Mouse (Mus musculus): ENCODE data around the gene Setd1b. TPM values are rescaled to one million over a fixed set of nuclear protein-coding genes. Genes with fewer than 3 reads are reported as not detected.

Gene Setd1b
- polyA plus RNA-seq, 1 experiment from 2014 or later, result 13.0 TPM

- Histone ChIP-seq H3K9ac (no peak overlapping the region), H3K9me3 (no peaks in the 10 kb centered on the region), H3K36me3 (peaks cover 85% of the 10 kb centered on the region), H3K4me3 (no peak overlapping the region), H3K4me1 (0 out of 2 replicates have a peak, but pooled peaks cover 3% of the 10 kb centered on the region), H3K4me2 (replicated peaks) (no peak overlapping the region), H3K27ac (no peak overlapping the region), H3K27me3 (replicated peaks) (no peaks in the 10 kb centered on the region)
- 92% methylated on average over 4 of the region's 4 CpGs for WGBS
- ATAC-seq (ENCODE audit: low FRiP score, low read depth), result no peak
Measured at GRCm38 (mm10) chr5:123157972-123158371, 16.0 kb downstream of the Setd1b start.

GRCm38 (mm10) chr5:123159446-123159845 is 17.5 kb downstream of the Setd1b start:
- Histone ChIP-seq H3K36me3 (peaks cover 86% of the 10 kb centered on the region), H3K4me1 (no peaks in the 10 kb centered on the region), H3K4me3 (no peak overlapping the region), H3K9me3 (no peaks in the 10 kb centered on the region), H3K9ac (no peak overlapping the region), H3K27ac (no peak overlapping the region), H3K4me2 (replicated peaks) (no peak overlapping the region), H3K27me3 (replicated peaks) (no peaks in the 10 kb centered on the region)
- no peak for ATAC-seq (ENCODE audit: low FRiP score, low read depth)
- 93% methylated on average over 4 of the region's 4 CpGs for WGBS

- Histone ChIP-seq H3K4me2 (replicated peaks) (no peak overlapping the region), H3K27ac (no peak overlapping the region), H3K9ac (no peak overlapping the region), H3K4me1 (no peaks in the 10 kb centered on the region), H3K36me3 (peaks cover 85% of the 10 kb centered on the region), H3K27me3 (replicated peaks) (no peaks in the 10 kb centered on the region), H3K9me3 (no peaks in the 10 kb centered on the region), H3K4me3 (no peak overlapping the region)
- 97% methylated on average over 15 of the region's 15 CpGs for WGBS
- no peak for ATAC-seq (ENCODE audit: low FRiP score, low read depth)
Measured at GRCm38 (mm10) chr5:123159866-123160265, 17.9 kb downstream of the Setd1b start.

- H3K9ac ChIP-seq, result no peak overlapping the region
- WGBS, result 94% methylated on average over 14 of the region's 15 CpGs
- H3K4me3 ChIP-seq, result no peak overlapping the region
- H3K27ac ChIP-seq, result no peak overlapping the region
- peaks cover 83% of the 10 kb centered on the region for H3K36me3 ChIP-seq
- no peak overlapping the region for H3K4me2 ChIP-seq (replicated peaks)
- no peak for ATAC-seq (ENCODE audit: low FRiP score, low read depth)
- H3K9me3 ChIP-seq, result no peaks in the 10 kb centered on the region
- H3K27me3 ChIP-seq (replicated peaks), result no peaks in the 10 kb centered on the region
- H3K4me1 ChIP-seq, result no peaks in the 10 kb centered on the region
Measured at GRCm38 (mm10) chr5:123160341-123160740, 18.3 kb downstream of the Setd1b start.

GRCm38 (mm10) chr5:123162942-123163341 is 20.9 kb downstream of the Setd1b start:
- Histone ChIP-seq H3K9me3 (no peaks in the 10 kb centered on the region), H3K27ac (no peak overlapping the region), H3K4me1 (no peaks in the 10 kb centered on the region), H3K4me3 (no peak overlapping the region), H3K27me3 (replicated peaks) (no peaks in the 10 kb centered on the region), H3K9ac (no peak overlapping the region), H3K36me3 (peaks cover 83% of the 10 kb centered on the region), H3K4me2 (replicated peaks) (no peak overlapping the region)
- no peak for ATAC-seq (ENCODE audit: low FRiP score, low read depth)
- 86% methylated on average over 9 of the region's 9 CpGs for WGBS

GRCm38 (mm10) chr5:123166437-123166836 is 24.4 kb downstream of the Setd1b start:
- Histone ChIP-seq H3K27me3 (replicated peaks) (no peaks in the 10 kb centered on the region), H3K9ac (no peak overlapping the region), H3K4me1 (no peaks in the 10 kb centered on the region), H3K4me2 (replicated peaks) (no peak overlapping the region), H3K27ac (no peak overlapping the region), H3K9me3 (no peaks in the 10 kb centered on the region), H3K36me3 (peaks cover 48% of the 10 kb centered on the region), H3K4me3 (no peak overlapping the region)
- ATAC-seq (ENCODE audit: low FRiP score, low read depth), result no peak
- WGBS, result 92% methylated on average over 10 of the region's 10 CpGs

GRCm38 (mm10) chr5:123167591-123167990 is 25.6 kb downstream of the Setd1b start:
- no peak overlapping the region for H3K27ac ChIP-seq
- peaks cover 6% of the 10 kb centered on the region for H3K4me1 ChIP-seq
- H3K9ac ChIP-seq, result no peak overlapping the region
- peaks cover 37% of the 10 kb centered on the region for H3K36me3 ChIP-seq
- 82% methylated on average over 5 of the region's 5 CpGs for WGBS
- H3K4me2 ChIP-seq (replicated peaks), result no peak overlapping the region
- no peak for ATAC-seq (ENCODE audit: low FRiP score, low read depth)
- H3K9me3 ChIP-seq, result no peaks in the 10 kb centered on the region
- H3K27me3 ChIP-seq (replicated peaks), result no peaks in the 10 kb centered on the region
- H3K4me3 ChIP-seq, result no peak overlapping the region

- Histone ChIP-seq H3K27me3 (replicated peaks) (no peaks in the 10 kb centered on the region), H3K27ac (no peak within 1 kb of the TSS), H3K36me3 (peaks cover 20% of the 10 kb centered on the region), H3K4me1 (peaks cover 6% of the 10 kb centered on the region), H3K4me2 (replicated peaks) (no peak within 1 kb of the TSS), H3K9ac (no peak within 1 kb of the TSS), H3K9me3 (no peaks in the 10 kb centered on the region), H3K4me3 (no peak within 1 kb of the TSS)
- no peak for ATAC-seq (ENCODE audit: low FRiP score, low read depth)
- 86% methylated on average over 5 of the region's 5 CpGs for WGBS
Measured at GRCm38 (mm10) chr5:123169284-123169683, 27.3 kb downstream of the Setd1b start, which contains the start of gene Psmd9. Gene Psmd9, plus strand, starts transcription at chr5:123169413.

- Histone ChIP-seq H3K36me3 (peaks cover 15% of the 10 kb centered on the region), H3K4me2 (replicated peaks) (no peak overlapping the region), H3K4me3 (no peak overlapping the region), H3K27me3 (replicated peaks) (no peaks in the 10 kb centered on the region), H3K9ac (no peak overlapping the region), H3K9me3 (no peaks in the 10 kb centered on the region), H3K27ac (no peak overlapping the region), H3K4me1 (peaks cover 6% of the 10 kb centered on the region)
- WGBS, result 81% methylated on average over 9 of the region's 9 CpGs
- no peak for ATAC-seq (ENCODE audit: low FRiP score, low read depth)
Measured at GRCm38 (mm10) chr5:123170365-123170764, 28.4 kb downstream of the Setd1b start.

GRCm38 (mm10) chr5:123171646-123172350 is 29.8 kb downstream of the Setd1b start:
- no peak overlapping the region for H3K9ac ChIP-seq
- H3K4me2 ChIP-seq (replicated peaks), result peak overlapping the region; percentile 46
- H3K27ac ChIP-seq, result no peak overlapping the region
- WGBS, result 15% methylated on average over 22 of the region's 22 CpGs
- H3K27me3 ChIP-seq (replicated peaks), result no peaks in the 10 kb centered on the region
- peak; percentile 65; the same call in 1 of the 2 replicates for ATAC-seq (ENCODE audit: low FRiP score, low read depth)
- H3K9me3 ChIP-seq, result no peaks in the 10 kb centered on the region
- H3K4me3 ChIP-seq, result peak overlapping the region; percentile 21; the same call in 1 of the 2 replicates
- peaks cover 3% of the 10 kb centered on the region for H3K36me3 ChIP-seq
- H3K4me1 ChIP-seq, result peaks cover 6% of the 10 kb centered on the region

- H3K9ac ChIP-seq, result no peak overlapping the region
- ATAC-seq (ENCODE audit: low FRiP score, low read depth), result no peak
Measured at GRCm38 (mm10) chr5:123178792-123179191, 36.8 kb downstream of the Setd1b start.

GRCm38 (mm10) chr5:123180390-123180789 is 38.4 kb downstream of the Setd1b start:
- Histone ChIP-seq H3K9ac (no peak overlapping the region), H3K4me1 (no peaks in the 10 kb centered on the region), H3K4me3 (no peak overlapping the region), H3K4me2 (replicated peaks) (no peak overlapping the region), H3K36me3 (no peaks in the 10 kb centered on the region), H3K27me3 (replicated peaks) (no peaks in the 10 kb centered on the region), H3K27ac (no peak overlapping the region), H3K9me3 (no peaks in the 10 kb centered on the region)
- 93% methylated on average over 15 of the region's 15 CpGs for WGBS
- no peak for ATAC-seq (ENCODE audit: low FRiP score, low read depth)

More at GRCm38 (mm10) chr5:123178792-123179191, 36.8 kb downstream of the Setd1b start:
- Histone ChIP-seq H3K4me3 (no peak overlapping the region), H3K4me2 (replicated peaks) (no peak overlapping the region), H3K9me3 (no peaks in the 10 kb centered on the region), H3K27ac (no peak overlapping the region), H3K4me1 (no peaks in the 10 kb centered on the region), H3K36me3 (no peaks in the 10 kb centered on the region), H3K27me3 (replicated peaks) (no peaks in the 10 kb centered on the region)
- WGBS, result 93% methylated on average over 5 of the region's 5 CpGs

- Histone ChIP-seq H3K27me3 (replicated peaks) (no peaks in the 10 kb centered on the region), H3K27ac (no peak overlapping the region), H3K9me3 (no peaks in the 10 kb centered on the region), H3K9ac (no peak overlapping the region), H3K4me3 (no peak overlapping the region), H3K36me3 (no peaks in the 10 kb centered on the region), H3K4me2 (replicated peaks) (no peak overlapping the region), H3K4me1 (no peaks in the 10 kb centered on the region)
- ATAC-seq (ENCODE audit: low FRiP score, low read depth), result no peak
- 71% methylated on average over 6 of the region's 6 CpGs for WGBS
Measured at GRCm38 (mm10) chr5:123181536-123181935, 39.5 kb downstream of the Setd1b start.
